Mouse (Mus musculus) midbrain, embryonic 10.5 days (tissue): ENCODE measurements around the gene Pklr. TPM values are rescaled to one million over a fixed set of nuclear protein-coding genes. Genes with fewer than 3 reads are reported as not detected.

Source experiments
- DNase-seq: peaks from one replicate; pipeline ENCODE4 v3.0.0-alpha.2; 2017; ENCODE audit warnings: low spot score
- H3K27ac ChIP-seq: fragments of 300-500 bp; sonication (generic); replicated peaks from 2 replicates; pipeline ENCODE4 v1.5.1; 2016; ENCODE audit warnings: mild to moderate bottlenecking
- H3K27me3 ChIP-seq: fragments of 300-500 bp; sonication (generic); 2 replicates; pipeline ENCODE4 v1.6.1; 2016; ENCODE audit warnings: low read depth, mild to moderate bottlenecking; ENCODE audit not compliant: poor library complexity, severe bottlenecking
- H3K36me3 ChIP-seq: fragments of 300-500 bp; sonication (generic); 2 replicates; pipeline ENCODE4 v1.6.1; 2016; ENCODE audit warnings: mild to moderate bottlenecking, moderate library complexity
- H3K4me1 ChIP-seq: fragments of 300-500 bp; sonication (generic); 2 replicates; pipeline ENCODE4 v1.6.1; 2016
- H3K4me3 ChIP-seq: fragments of 300-500 bp; sonication (generic); 2 replicates; pipeline ENCODE4 v1.5.1; 2016; ENCODE audit warnings: mild to moderate bottlenecking, moderate library complexity
- H3K9me3 ChIP-seq: fragments of 300-500 bp; sonication (generic); replicated peaks from 2 replicates; pipeline ENCODE4 v1.6.1; 2016; ENCODE audit warnings: mild to moderate bottlenecking
- WGBS: fragments of 180-500 bp; shearing (Covaris S2); methylation state at CpG from one replicate; pipeline ENCODE4 v1.1.7; 2016; 5-methylcytosine and 5-hydroxymethylcytosine counted together
- polyA plus RNA-seq: library from polyadenylated mRNA; unstranded; fragments of >200 nt; fragmentation: Nextera tagmentation; extraction: Ambion mirVana; gene quantifications from 2 replicates; pipeline ENCODE4 v1.2.1, GENCODE M21; 2016

Gene Pklr
- polyA plus RNA-seq, 1 experiment from 2014 or later = 5.9 TPM

GRCm38 (mm10) chr3:89132285-89133062 is 3.5 kb upstream of the Pklr start:
- H3K4me3 ChIP-seq = peak overlapping the region; percentile 53
- peak; percentile 39 for DNase-seq
- H3K27me3 ChIP-seq = peaks cover 34% of the 10 kb centered on the region
- H3K4me1 ChIP-seq = peaks cover 17% of the 10 kb centered on the region
- no peaks in the 10 kb centered on the region for H3K36me3 ChIP-seq
- 18% methylated on average over 30 of the region's 30 CpGs for WGBS
- no peaks in the 10 kb centered on the region for H3K9me3 ChIP-seq
- peak overlapping the region; percentile 64 for H3K27ac ChIP-seq

- Histone ChIP-seq H3K9me3 (no peaks in the 10 kb centered on the region), H3K27me3 (peaks cover 34% of the 10 kb centered on the region), H3K27ac (no peak overlapping the region), H3K36me3 (no peaks in the 10 kb centered on the region), H3K4me1 (peaks cover 17% of the 10 kb centered on the region), H3K4me3 (no peak overlapping the region)
- WGBS = 83% methylated on average over 7 of the region's 7 CpGs
- DNase-seq = no peak
Observed at GRCm38 (mm10) chr3:89133063-89133450, 2.9 kb upstream of the Pklr start.

GRCm38 (mm10) chr3:89133752-89134151 is 2.2 kb upstream of the Pklr start:
- no peak for DNase-seq
- Histone ChIP-seq H3K27ac (no peak overlapping the region), H3K4me3 (no peak overlapping the region), H3K4me1 (peaks cover 16% of the 10 kb centered on the region), H3K36me3 (no peaks in the 10 kb centered on the region), H3K9me3 (no peaks in the 10 kb centered on the region), H3K27me3 (peaks cover 34% of the 10 kb centered on the region)
- 89% methylated on average over 1 of the region's 1 CpGs for WGBS

- H3K36me3 ChIP-seq = no peaks in the 10 kb centered on the region
- peak overlapping the region; percentile 23; the same call in 1 of the 2 replicates for H3K4me3 ChIP-seq
- WGBS = 45% methylated on average over 9 of the region's 9 CpGs
- H3K9me3 ChIP-seq = no peaks in the 10 kb centered on the region
- H3K27ac ChIP-seq = peak overlapping the region; percentile 57; the same call in 1 of the 2 replicates
- peaks cover 13% of the 10 kb centered on the region for H3K4me1 ChIP-seq
- DNase-seq = no peak
- peaks cover 34% of the 10 kb centered on the region for H3K27me3 ChIP-seq
Observed at GRCm38 (mm10) chr3:89136365-89136764, 423 bp downstream of the Pklr start.

- H3K9me3 ChIP-seq = no peaks in the 10 kb centered on the region
- no peak overlapping the region for H3K27ac ChIP-seq
- no peaks in the 10 kb centered on the region for H3K36me3 ChIP-seq
- 90% methylated on average over 10 of the region's 10 CpGs for WGBS
- peaks cover 40% of the 10 kb centered on the region for H3K27me3 ChIP-seq
- peaks cover 40% of the 10 kb centered on the region for H3K4me1 ChIP-seq
- no peak overlapping the region for H3K4me3 ChIP-seq
- no peak for DNase-seq
Observed at GRCm38 (mm10) chr3:89144821-89145220, 8.9 kb downstream of the Pklr start.

- no peak for DNase-seq
Observed at GRCm38 (mm10) chr3:89145566-89145965, 9.6 kb downstream of the Pklr start.

GRCm38 (mm10) chr3:89147101-89147978 is 11.4 kb downstream of the Pklr start:
- peak; percentile 31 for DNase-seq
- H3K27me3 ChIP-seq = peaks cover 56% of the 10 kb centered on the region
- no peaks in the 10 kb centered on the region for H3K9me3 ChIP-seq
- peak overlapping the region; percentile 34; the same call in 1 of the 2 replicates for H3K27ac ChIP-seq
- 0 out of 2 replicates have a peak, but pooled peaks cover 5% of the 10 kb centered on the region for H3K36me3 ChIP-seq
- peaks cover 44% of the 10 kb centered on the region for H3K4me1 ChIP-seq
- WGBS = 21% methylated on average over 26 of the region's 26 CpGs
- H3K4me3 ChIP-seq = peak overlapping the region; percentile 42

More at GRCm38 (mm10) chr3:89145566-89145965, 9.6 kb downstream of the Pklr start:
- peaks cover 44% of the 10 kb centered on the region for H3K4me1 ChIP-seq
- H3K27ac ChIP-seq = no peak overlapping the region
- peaks cover 47% of the 10 kb centered on the region for H3K27me3 ChIP-seq
- no peak overlapping the region for H3K4me3 ChIP-seq
- no peaks in the 10 kb centered on the region for H3K9me3 ChIP-seq
- 0 out of 2 replicates have a peak, but pooled peaks cover 1% of the 10 kb centered on the region for H3K36me3 ChIP-seq
- 29% methylated on average over 8 of the region's 8 CpGs for WGBS

GRCm38 (mm10) chr3:89147979-89148311 is 12.0 kb downstream of the Pklr start:
- H3K36me3 ChIP-seq = 0 out of 2 replicates have a peak, but pooled peaks cover 10% of the 10 kb centered on the region
- H3K27me3 ChIP-seq = peaks cover 62% of the 10 kb centered on the region
- H3K4me3 ChIP-seq = peak overlapping the region; percentile 42
- 10% methylated on average over 15 of the region's 15 CpGs for WGBS
- peak overlapping the region; percentile 34; the same call in 1 of the 2 replicates for H3K27ac ChIP-seq
- DNase-seq = no peak
- no peaks in the 10 kb centered on the region for H3K9me3 ChIP-seq
- peaks cover 44% of the 10 kb centered on the region for H3K4me1 ChIP-seq

- no peak for DNase-seq
- Histone ChIP-seq H3K9me3 (no peaks in the 10 kb centered on the region), H3K4me3 (no peak overlapping the region), H3K4me1 (peaks cover 44% of the 10 kb centered on the region), H3K27ac (no peak overlapping the region), H3K36me3 (0 out of 2 replicates have a peak, but pooled peaks cover 10% of the 10 kb centered on the region), H3K27me3 (peaks cover 62% of the 10 kb centered on the region)
- WGBS = 67% methylated on average over 14 of the region's 14 CpGs
Observed at GRCm38 (mm10) chr3:89148567-89148966, 12.6 kb downstream of the Pklr start.

- Histone ChIP-seq H3K9me3 (no peaks in the 10 kb centered on the region), H3K36me3 (0 out of 2 replicates have a peak, but pooled peaks cover 10% of the 10 kb centered on the region), H3K27me3 (peaks cover 48% of the 10 kb centered on the region), H3K4me1 (peaks cover 21% of the 10 kb centered on the region), H3K27ac (no peak overlapping the region), H3K4me3 (no peak overlapping the region)
- DNase-seq = no peak
- 62% methylated on average over 17 of the region's 17 CpGs for WGBS
Observed at GRCm38 (mm10) chr3:89152084-89152835, 16.3 kb downstream of the Pklr start.

GRCm38 (mm10) chr3:89156951-89157350 is 21.0 kb downstream of the Pklr start:
- H3K27ac ChIP-seq = no peak overlapping the region
- peaks cover 28% of the 10 kb centered on the region for H3K4me1 ChIP-seq
- H3K9me3 ChIP-seq = no peaks in the 10 kb centered on the region
- H3K36me3 ChIP-seq = 0 out of 2 replicates have a peak, but pooled peaks cover 5% of the 10 kb centered on the region
- no peak overlapping the region for H3K4me3 ChIP-seq
- no peak for DNase-seq
- peaks cover 23% of the 10 kb centered on the region for H3K27me3 ChIP-seq
- 90% methylated on average over 8 of the region's 8 CpGs for WGBS

GRCm38 (mm10) chr3:89158651-89159050 is 22.7 kb downstream of the Pklr start:
- Histone ChIP-seq H3K4me3 (peak overlapping the region; percentile 82; the same call in 1 of the 2 replicates), H3K27me3 (peaks cover 18% of the 10 kb centered on the region), H3K36me3 (no peaks in the 10 kb centered on the region), H3K9me3 (no peaks in the 10 kb centered on the region), H3K27ac (no peak overlapping the region), H3K4me1 (peaks cover 28% of the 10 kb centered on the region)
- 24% methylated on average over 7 of the region's 7 CpGs for WGBS
- no peak for DNase-seq
